Mouse (Mus musculus) common myeloid progenitor, adult 5-6 weeks (primary cell): ENCODE results near the gene Qrich2. TPM values are rescaled to one million over a fixed set of nuclear protein-coding genes. Genes with fewer than 3 reads are reported as not detected.

Source experiments
- ATAC-seq: replicated peaks from 2 replicates; pipeline ENCODE4 v1.8.0; 2016; ENCODE audit warnings: low read depth, mild to moderate bottlenecking, moderate TSS enrichment, inconsistent platforms; ENCODE audit not compliant: poor library complexity, severe bottlenecking
- total RNA-seq: library from RNA; stranded (forward); fragments of 200-1000, 187-1606 nt; gene quantifications from 2 replicates; pipeline ENCODE4 v1.2.3, GENCODE M21; 2017

Qrich2 gene
- total RNA-seq, 1 experiment from 2014 or later = not detected

GRCm38 (mm10) chr11:116449341-116449740 lies 16.7 kb downstream of the Qrich2 start:
- ATAC-seq = no peak

- ATAC-seq = no peak
Observed at GRCm38 (mm10) chr11:116447822-116448221, 18.2 kb downstream of the Qrich2 start.

GRCm38 (mm10) chr11:116446308-116446887 lies 19.6 kb downstream of the Qrich2 start:
- no peak for ATAC-seq

DNA sequence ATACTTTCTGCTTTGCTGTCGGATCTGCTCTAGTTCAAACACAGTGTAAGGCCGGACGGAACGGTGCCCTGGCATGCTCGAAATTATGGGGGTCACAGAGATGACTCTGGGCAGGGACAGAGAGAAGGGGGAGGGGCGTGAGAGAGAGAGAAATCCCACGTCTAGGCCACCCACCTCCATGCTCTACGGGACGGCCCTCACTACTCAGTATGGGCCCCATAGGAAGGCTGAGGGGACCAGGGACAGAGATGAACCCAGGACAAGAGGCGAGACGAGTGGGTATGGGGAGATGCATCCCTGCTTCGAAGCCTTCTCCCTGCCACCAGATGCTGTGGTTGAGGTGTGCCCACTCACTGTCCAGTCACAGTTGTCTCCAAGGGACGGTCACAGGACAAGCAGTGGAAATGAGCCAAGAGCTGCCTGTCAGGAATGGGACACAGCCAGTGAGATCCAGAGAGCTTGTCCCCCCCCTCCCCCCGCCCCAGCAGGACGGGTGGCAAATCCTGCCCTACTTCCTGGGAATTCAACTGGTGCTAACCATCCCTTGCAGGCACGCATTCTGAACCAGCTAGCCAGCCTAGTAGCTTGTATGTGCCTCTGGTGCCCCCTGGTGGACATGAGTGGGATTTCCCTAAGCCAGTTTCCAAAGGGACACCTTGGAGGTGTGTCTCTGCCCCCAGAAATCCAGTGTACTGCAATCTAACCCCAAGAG lies 20.3 kb downstream of the Qrich2 start:
- peak; percentile 80 for ATAC-seq

GRCm38 (mm10) chr11:116443935-116444334 lies 22.1 kb downstream of the Qrich2 start:
- no peak for ATAC-seq

DNA sequence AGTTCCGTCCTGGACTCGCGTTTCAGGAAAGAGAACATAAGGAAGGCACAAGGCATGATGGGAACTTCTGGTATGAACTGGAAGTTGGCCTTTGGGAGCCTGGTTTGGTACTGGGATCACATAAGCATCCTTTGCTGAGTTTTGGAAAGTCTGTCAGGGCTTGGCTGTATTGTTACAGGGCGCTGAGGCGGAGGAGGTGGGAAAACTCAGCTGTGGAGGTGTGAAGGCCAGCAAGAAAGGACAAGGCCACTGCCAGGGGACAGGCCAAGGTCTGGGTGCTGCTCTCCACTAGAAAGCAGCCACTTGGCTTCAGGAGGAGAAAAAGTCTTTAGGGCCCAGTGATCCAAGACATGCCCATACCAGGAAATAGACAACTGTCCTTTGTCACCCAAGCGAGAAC lies 22.7 kb downstream of the Qrich2 start:
- ATAC-seq = no peak

- ATAC-seq = no peak
Observed at GRCm38 (mm10) chr11:116442867-116443177, 23.2 kb downstream of the Qrich2 start.

- no peak for ATAC-seq
Observed at GRCm38 (mm10) chr11:116442129-116442866, 23.7 kb downstream of the Qrich2 start.

DNA sequence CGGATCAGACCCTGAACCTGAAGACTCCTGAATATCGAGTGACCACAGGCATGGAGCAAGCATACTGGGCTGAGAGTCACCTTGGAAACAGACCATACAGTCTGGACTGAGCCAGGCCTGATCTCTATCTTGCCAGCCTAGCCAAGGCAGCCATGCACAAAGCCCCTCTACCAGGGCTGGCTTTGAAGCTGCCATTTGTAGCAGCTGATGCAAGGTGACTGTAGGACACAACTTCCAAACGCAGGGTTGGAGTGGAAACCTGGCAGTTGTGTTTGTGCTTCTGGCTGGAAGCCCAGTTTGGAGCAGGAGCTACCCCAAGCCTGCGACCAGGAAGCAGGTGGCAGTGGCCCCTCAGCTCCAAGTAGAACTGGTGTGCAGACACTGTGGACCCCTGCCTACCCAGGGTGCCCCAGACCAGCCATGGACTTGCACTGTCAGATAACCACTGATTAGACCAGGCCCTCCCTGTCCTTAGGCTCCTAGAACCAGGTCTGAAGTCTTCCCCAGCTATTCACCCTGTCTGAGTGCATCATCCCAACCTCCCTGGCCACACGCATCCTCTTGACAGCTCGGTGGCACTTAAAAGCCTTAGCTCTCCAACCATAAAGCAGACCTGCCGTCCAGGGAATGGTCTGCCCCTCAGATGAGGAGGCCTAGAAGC lies 25.5 kb downstream of the Qrich2 start:
- no peak for ATAC-seq

- ATAC-seq = 0 out of 2 replicates have a peak, but pooled peaks have one; percentile 17
Observed at GRCm38 (mm10) chr11:116439269-116440240, 26.5 kb downstream of the Qrich2 start.

DNA sequence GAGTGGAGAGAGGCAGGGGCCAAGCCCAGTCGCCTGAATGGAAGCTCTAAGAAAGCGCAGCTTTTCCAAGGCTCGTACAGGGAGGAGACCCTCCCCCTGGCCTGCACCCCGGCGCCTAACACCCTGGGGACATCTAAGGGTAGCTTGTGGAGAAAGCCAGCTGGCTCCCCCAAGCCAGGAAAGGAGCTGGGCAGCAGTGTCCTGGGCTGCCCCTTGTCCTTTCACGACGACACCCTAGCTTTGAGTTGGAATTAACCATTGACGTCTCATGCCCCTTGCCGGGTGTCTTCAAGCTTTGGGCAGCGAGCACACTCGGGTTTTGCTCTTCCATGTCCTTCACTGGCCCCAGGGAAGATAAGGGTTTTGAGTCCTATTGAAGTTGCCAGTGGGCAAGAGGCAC lies 28.5 kb downstream of the Qrich2 start:
- ATAC-seq = no peak

GRCm38 (mm10) chr11:116436725-116437331 lies 29.2 kb downstream of the Qrich2 start:
- ATAC-seq = peak; percentile 33

GRCm38 (mm10) chr11:116435992-116436724 lies 29.9 kb downstream of the Qrich2 start:
- ATAC-seq = no peak

DNA sequence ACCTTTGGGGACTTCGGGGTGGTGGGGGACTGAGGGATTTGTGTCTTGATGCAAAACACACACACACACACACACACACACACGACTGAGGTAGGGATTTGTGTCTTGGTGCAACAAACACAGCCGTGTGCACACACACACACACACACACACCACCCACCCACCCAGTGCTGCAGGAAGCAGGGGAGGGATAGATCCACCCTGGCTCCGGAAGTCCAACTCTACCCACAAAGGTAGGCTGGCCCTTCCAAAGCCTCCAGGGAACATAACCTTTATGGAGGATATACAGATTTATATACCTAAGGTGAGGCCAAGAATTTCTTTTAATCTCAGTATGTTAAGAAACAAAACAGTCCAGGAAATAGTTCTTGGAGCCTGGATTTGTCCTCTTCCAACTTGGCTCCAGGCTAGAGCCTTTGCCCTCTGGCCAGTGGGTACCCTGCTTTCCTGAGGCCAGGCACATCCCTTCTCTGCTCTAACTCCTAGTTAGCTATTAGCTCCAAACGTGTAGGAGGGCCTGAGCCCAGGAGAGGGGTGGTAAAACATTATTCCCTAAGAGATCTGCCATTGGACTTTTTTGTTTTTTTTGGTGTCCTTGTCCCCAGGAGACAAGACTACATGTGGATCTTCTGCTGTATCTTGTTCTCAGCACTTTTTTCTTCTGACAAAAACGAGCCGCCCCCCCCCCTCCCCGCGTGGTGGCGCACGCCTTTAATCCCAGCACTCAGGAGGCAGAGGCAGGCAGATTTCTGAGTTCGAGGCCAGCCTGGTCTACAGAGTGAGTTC lies 30.9 kb downstream of the Qrich2 start:
- no peak for ATAC-seq

DNA sequence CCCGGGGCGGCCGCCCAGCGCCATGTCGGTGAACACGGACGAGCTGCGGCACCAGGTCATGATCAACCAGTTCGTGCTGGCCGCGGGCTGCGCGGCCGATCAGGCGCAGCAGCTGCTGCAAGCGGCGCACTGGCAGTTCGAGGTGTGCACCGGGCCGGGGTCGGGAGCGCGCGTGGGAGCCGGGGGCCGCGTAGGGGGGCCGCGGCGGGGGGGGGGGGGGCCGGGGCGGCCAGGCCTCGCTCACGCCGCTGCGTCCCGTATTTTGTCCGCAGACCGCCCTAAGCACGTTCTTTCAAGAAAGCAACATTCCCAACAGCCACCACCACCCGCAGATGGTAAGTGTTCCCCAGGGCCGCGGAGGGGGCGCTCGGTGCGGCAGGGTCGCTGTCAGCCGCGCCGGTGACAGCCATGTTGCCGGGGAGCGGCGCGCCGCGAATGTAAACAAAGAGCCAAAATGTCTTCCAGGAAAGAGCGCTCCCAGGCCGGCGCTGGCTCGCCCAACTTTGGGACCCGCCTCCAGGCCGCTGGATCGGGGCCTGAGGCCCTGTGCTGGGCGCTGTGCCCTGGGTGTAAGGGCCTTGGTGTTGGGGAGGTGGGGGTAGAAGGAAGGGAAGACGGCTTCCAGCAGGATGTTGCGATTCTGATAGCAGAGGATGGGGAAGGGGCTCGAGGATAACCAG lies 31.6 kb downstream of the Qrich2 start:
- no peak for ATAC-seq

DNA sequence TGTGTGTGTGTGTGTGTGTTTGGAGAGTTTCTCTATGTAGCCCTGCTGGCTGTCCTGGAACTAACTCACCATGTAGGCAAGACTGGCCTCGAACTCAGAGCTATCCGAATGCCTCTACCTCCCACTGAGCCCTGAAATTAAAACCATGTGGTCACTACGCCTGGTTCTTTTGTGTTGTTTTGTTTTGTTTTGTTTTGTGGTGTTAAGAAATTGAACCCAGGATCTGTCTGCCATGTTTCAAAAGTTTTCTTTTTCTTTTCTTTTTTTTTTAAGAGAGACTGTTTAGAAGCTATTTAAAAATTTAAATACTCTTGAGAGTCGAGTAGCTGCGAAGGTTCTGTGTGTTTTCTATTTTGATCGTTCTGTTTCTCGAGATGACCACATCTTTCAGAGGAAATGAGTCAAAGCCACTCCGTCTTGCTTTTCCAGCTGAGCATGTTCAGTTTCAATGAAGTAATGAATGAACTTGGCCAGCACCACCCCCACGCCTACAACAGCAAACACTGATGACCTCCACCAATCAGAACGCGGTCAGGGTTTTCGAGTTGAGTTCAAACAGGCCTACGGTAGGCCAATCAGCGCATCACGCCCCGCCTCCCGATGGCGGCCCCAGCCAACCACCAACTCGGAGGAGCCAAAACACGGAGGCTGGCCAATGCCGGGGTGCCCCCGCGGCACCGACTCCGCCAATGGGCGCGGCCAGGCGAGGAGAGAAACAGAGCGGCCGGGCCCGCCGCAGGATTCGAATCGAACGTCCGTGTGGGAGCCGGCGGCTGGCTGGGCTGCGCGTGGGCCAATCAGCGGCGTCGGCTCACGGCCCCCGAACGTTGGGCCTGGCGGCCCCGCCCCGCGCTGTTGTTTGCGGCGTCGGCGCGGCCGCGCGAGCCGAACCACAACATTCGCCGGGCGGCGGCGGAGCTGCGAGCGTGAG lies 32.4 kb downstream of the Qrich2 start, which contains the start of gene Ubald2:
Gene Ubald2 (plus strand): TSS at position 739 of the 931 bp plus-strand sequence.
- ATAC-seq = peak; percentile 85
